Mouse (Mus musculus) MEL (cell line): ENCODE results near the gene Rnf149. TPM values are rescaled to one million over a fixed set of nuclear protein-coding genes. Genes with fewer than 3 reads are reported as not detected.

Experiments used
- DNase-seq: peaks from one replicate; pipeline ENCODE4 v3.0.0; 2011; ENCODE audit warnings: low read depth, low spot score
- H3K27ac ChIP-seq: 2 replicates; pipeline ENCODE4 v1.5.1; 2012; ENCODE audit warnings: low read depth, mild to moderate bottlenecking, control low read depth, low read length, moderate library complexity; ENCODE audit not compliant: control insufficient read depth
- H3K27me3 ChIP-seq, 2 experiments: fragments of 150-350 bp in 1 of 2; sonication (generic) in 1 of 2; 2 replicates each; pipeline ENCODE4 v1.6.1; 2012; ENCODE audit warnings: low read length in 2 of 2, mild to moderate bottlenecking in 2 of 2, improper control_type of control experiment in 1 of 2, moderate library complexity in 1 of 2; ENCODE audit not compliant: insufficient read depth in 2 of 2, control insufficient read depth in 1 of 2
- H3K36me3 ChIP-seq, 2 experiments: 2 replicates each; pipeline ENCODE4 v1.6.1; 2012 to 2014; ENCODE audit warnings: low read length in 2 of 2, improper control_type of control experiment in 1 of 2, inconsistent platforms in 1 of 2, mild to moderate bottlenecking in 1 of 2; ENCODE audit not compliant: insufficient read depth in 2 of 2, control insufficient read depth in 1 of 2
- H3K4me1 ChIP-seq, 2 experiments: fragments of 150-350 bp in 1 of 2; sonication (generic) in 1 of 2; 2 replicates each; pipeline ENCODE4 v1.6.1; 2012; ENCODE audit warnings: low read length in 2 of 2, improper control_type of control experiment in 1 of 2, mild to moderate bottlenecking in 1 of 2; ENCODE audit not compliant: insufficient read depth in 2 of 2, control insufficient read depth in 1 of 2
- H3K4me3 ChIP-seq, 2 experiments: fragments of 150-350 bp in 1 of 2; sonication (generic) in 1 of 2; 2 replicates each; pipeline ENCODE4 v1.5.1; 2012; ENCODE audit warnings: low read depth in 2 of 2, low read length in 2 of 2, mild to moderate bottlenecking in 2 of 2, moderate library complexity in 2 of 2, control low read depth in 1 of 2, improper control_type of control experiment in 1 of 2; ENCODE audit not compliant: control insufficient read depth in 1 of 2, insufficient read depth in 1 of 2
- H3K79me2 ChIP-seq: 2 replicates; pipeline ENCODE4 v1.6.1; 2012; ENCODE audit warnings: mild to moderate bottlenecking, low read length, moderate library complexity; ENCODE audit not compliant: control insufficient read depth, poor library complexity, insufficient read depth
- H3K9ac ChIP-seq: 2 replicates; pipeline ENCODE4 v1.6.1; 2012; ENCODE audit warnings: low read depth, mild to moderate bottlenecking, control low read depth, low read length, moderate library complexity; ENCODE audit not compliant: control insufficient read depth, poor library complexity, severe bottlenecking
- H3K9me3 ChIP-seq: fragments of 150-350 bp; sonication (generic); replicated peaks from 2 replicates; pipeline ENCODE4 v1.6.1; 2012; ENCODE audit warnings: mild to moderate bottlenecking, low read length, improper control_type of control experiment, moderate library complexity; ENCODE audit not compliant: insufficient read depth
- CHD1 ChIP-seq: IDR thresholded peaks from 2 replicates; pipeline ENCODE4 v1.6.1; 2012; ENCODE audit warnings: low read depth, mild to moderate bottlenecking, inconsistent platforms, low read length, improper control_type of control experiment
- ELF1 ChIP-seq: IDR thresholded peaks from 2 replicates; pipeline ENCODE4 v1.6.1; 2014; ENCODE audit warnings: low read depth, mild to moderate bottlenecking, inconsistent platforms, low read length, improper control_type of control experiment, moderate library complexity
- EP300 ChIP-seq, 2 experiments: IDR thresholded peaks; 2 replicates each; pipeline ENCODE4 v1.6.1; 2011; ENCODE audit warnings: improper control_type of control experiment in 2 of 2, low read length in 2 of 2, low read depth in 1 of 2, mild to moderate bottlenecking in 1 of 2
- ETS1 ChIP-seq: IDR thresholded peaks from 2 replicates; pipeline ENCODE4 v1.6.1; 2012; ENCODE audit warnings: low read depth, mild to moderate bottlenecking, inconsistent platforms, low read length, improper control_type of control experiment, moderate library complexity
- GABPA ChIP-seq: IDR thresholded peaks from 2 replicates; pipeline ENCODE4 v1.6.1; 2012; ENCODE audit warnings: low read depth, mild to moderate bottlenecking, inconsistent platforms, low read length, improper control_type of control experiment, moderate library complexity
- GATA1 ChIP-seq: IDR thresholded peaks from 2 replicates; pipeline ENCODE4 v1.6.1; 2011; ENCODE audit warnings: low read depth, low read length, improper control_type of control experiment
- HCFC1 ChIP-seq: IDR thresholded peaks from 2 replicates; pipeline ENCODE4 v1.6.1; 2012; ENCODE audit warnings: low read depth, mild to moderate bottlenecking, inconsistent platforms, low read length, improper control_type of control experiment, moderate library complexity
- KAT2A ChIP-seq: conservative IDR thresholded peaks from 2 replicates; pipeline ENCODE4 v1.6.1; 2012; ENCODE audit warnings: low read depth, low read length, improper control_type of control experiment, inconsistent platforms
- MAFK ChIP-seq: IDR thresholded peaks from 2 replicates; pipeline ENCODE4 v1.6.1; 2011; ENCODE audit warnings: low read depth, mild to moderate bottlenecking, low read length, improper control_type of control experiment, borderline replicate concordance
- MAX ChIP-seq: IDR thresholded peaks from 2 replicates; pipeline ENCODE4 v1.6.1; 2011; ENCODE audit warnings: low read length, improper control_type of control experiment
- MAZ ChIP-seq: IDR thresholded peaks from 2 replicates; pipeline ENCODE4 v1.6.1; 2012; ENCODE audit warnings: low read depth, mild to moderate bottlenecking, inconsistent platforms, low read length, improper control_type of control experiment
- MYC ChIP-seq: IDR thresholded peaks from 2 replicates; pipeline ENCODE4 v1.6.1; 2011; ENCODE audit warnings: low read depth, mild to moderate bottlenecking, low read length, improper control_type of control experiment, moderate library complexity
- NRF1 ChIP-seq: IDR thresholded peaks from 2 replicates; pipeline ENCODE4 v1.6.1; 2014; ENCODE audit warnings: low read depth, mild to moderate bottlenecking, inconsistent platforms, low read length, improper control_type of control experiment, moderate library complexity; ENCODE audit not compliant: poor library complexity, insufficient read depth, severe bottlenecking
- POLR2A ChIP-seq, 2 experiments: IDR thresholded peaks; 2 replicates each; pipeline ENCODE4 v1.6.1; 2011 to 2012; ENCODE audit warnings: low read length in 2 of 2, mild to moderate bottlenecking in 2 of 2, control low read depth in 1 of 2, improper control_type of control experiment in 1 of 2, low read depth in 1 of 2, moderate library complexity in 1 of 2; ENCODE audit not compliant: control insufficient read depth in 1 of 2, insufficient read depth in 1 of 2, poor library complexity in 1 of 2
- POLR2AphosphoS2 ChIP-seq: IDR thresholded peaks from 2 replicates; pipeline ENCODE4 v1.6.1; 2011; ENCODE audit warnings: low read length, improper control_type of control experiment
- POLR2AphosphoS5 ChIP-seq: IDR thresholded peaks from 2 replicates; pipeline ENCODE4 v1.6.1; 2012; ENCODE audit warnings: low read depth, borderline replicate concordance, mild to moderate bottlenecking, inconsistent platforms, low read length, moderate library complexity, mixed read lengths
- SIN3A ChIP-seq: IDR thresholded peaks from 2 replicates; pipeline ENCODE4 v1.6.1; 2012; ENCODE audit warnings: low read length, improper control_type of control experiment, inconsistent platforms
- SMC3 ChIP-seq: IDR thresholded peaks from 2 replicates; pipeline ENCODE4 v1.6.1; 2011; ENCODE audit warnings: low read depth, low read length, improper control_type of control experiment
- TAL1 ChIP-seq: IDR thresholded peaks from 2 replicates; pipeline ENCODE4 v1.6.1; 2012; ENCODE audit warnings: mild to moderate bottlenecking, inconsistent platforms, low read length, moderate library complexity, mixed read lengths
- UBTF ChIP-seq: IDR thresholded peaks from 2 replicates; pipeline ENCODE4 v1.6.1; 2012; ENCODE audit warnings: low read depth, mild to moderate bottlenecking, inconsistent platforms, low read length, improper control_type of control experiment, moderate library complexity, borderline replicate concordance; ENCODE audit not compliant: insufficient read depth
- USF1 ChIP-seq: IDR thresholded peaks from 2 replicates; pipeline ENCODE4 v1.6.1; 2014; ENCODE audit warnings: low read depth, mild to moderate bottlenecking, inconsistent platforms, low read length, improper control_type of control experiment, moderate library complexity
- ZC3H11A ChIP-seq: IDR thresholded peaks from 2 replicates; pipeline ENCODE4 v1.6.1; 2012; ENCODE audit warnings: low read depth, mild to moderate bottlenecking, inconsistent platforms, low read length, improper control_type of control experiment
- ZKSCAN1 ChIP-seq: IDR thresholded peaks from 2 replicates; pipeline ENCODE4 v1.6.1; 2012; ENCODE audit warnings: low read depth, mild to moderate bottlenecking, inconsistent platforms, low read length, improper control_type of control experiment, moderate library complexity
- ZMIZ1 ChIP-seq: IDR thresholded peaks from 2 replicates; pipeline ENCODE4 v1.6.1; 2012; ENCODE audit warnings: low read depth, mild to moderate bottlenecking, inconsistent platforms, low read length, improper control_type of control experiment, moderate library complexity
- ZNF384 ChIP-seq: IDR thresholded peaks from 2 replicates; pipeline ENCODE4 v1.6.1; 2012; ENCODE audit warnings: low read depth, mild to moderate bottlenecking, inconsistent platforms, low read length, improper control_type of control experiment
- polyA plus RNA-seq, 2 experiments: library from polyadenylated mRNA; stranded (reverse) in 1 of 2; unstranded in 1 of 2; fragments of >175 nt in 1 of 2; fragments of >200 nt in 1 of 2; gene quantifications; 2 replicates each; pipeline versions ENCODE4 v1.2.1 to v1.2.4; 2012; ENCODE audit warnings: low replicate concordance in 2 of 2, low read depth in 1 of 2; ENCODE audit not compliant: insufficient read length in 2 of 2, insufficient read depth in 1 of 2, missing spikeins in 1 of 2
- total RNA-seq: library from RNA; depleted of rRNA; stranded (reverse); fragments of 300-350 nt; gene quantifications from 2 replicates; pipeline ENCODE4 v1.2.3, GENCODE M21; 2012

Gene Rnf149
- total and polyA plus RNA-seq, 3 experiments = 37.1 to 46.4 TPM; not detected in 1

GRCm38 (mm10) chr1:39614462-39615279, 37.5 kb upstream of the Rnf149 start (continued):
- TF ChIP-seq ELF1 = 0 out of 2 replicates have a peak, but pooled peaks have one; percentile 13
- no peak for TF ChIP-seq USF1
- TF ChIP-seq ZKSCAN1 = no peak
- TF ChIP-seq MAFK = no peak

GRCm38 (mm10) chr1:39613061-39613460, 35.9 kb upstream of the Rnf149 start:
- H3K4me3 ChIP-seq = no peak overlapping the region
- H3K9me3 ChIP-seq = no peaks in the 10 kb centered on the region

GRCm38 (mm10) chr1:39612491-39612890, 35.3 kb upstream of the Rnf149 start:
- Histone ChIP-seq H3K36me3 (peaks cover 0 to 17% of the 10 kb centered on the region in 2 experiments; a peak in 2 of 4 replicates), H3K9ac (no peak overlapping the region), H3K27ac (no peak overlapping the region), H3K4me1 (peaks cover 0 to 21% of the 10 kb centered on the region in 2 experiments; a peak in 3 of 4 replicates), H3K27me3 (no peaks in the 10 kb centered on the region), H3K4me3 (no peak overlapping the region), H3K79me2 (no peaks in the 10 kb centered on the region), H3K9me3 (no peaks in the 10 kb centered on the region)
- TF ChIP-seq POLR2AphosphoS5 = no peak
- no peak for TF ChIP-seq SMC3
- no peak for TF ChIP-seq TAL1
- TF ChIP-seq USF1 = no peak
- no peak for TF ChIP-seq MAX
- TF ChIP-seq ETS1 = no peak
- no peak for TF ChIP-seq MAZ
- TF ChIP-seq ZNF384 = no peak
- TF ChIP-seq EP300 (IDR thresholded peaks at IDR 0.05; ENCODE audit: low read depth in 1 of 2, low read length in 2 of 2) = no peak
- DNase-seq = no peak

More at GRCm38 (mm10) chr1:39613061-39613460, 35.9 kb upstream of the Rnf149 start:
- Histone ChIP-seq H3K79me2 (no peaks in the 10 kb centered on the region), H3K27ac (no peak overlapping the region)
- TF ChIP-seq NRF1 (no peak), UBTF (no peak), CHD1 (no peak), ELF1 (no peak), MYC (no peak), TAL1 (no peak), HCFC1 (no peak), KAT2A (no peak), ZMIZ1 (no peak), POLR2AphosphoS2 (no peak), EP300 (IDR thresholded peaks at IDR 0.05; ENCODE audit: low read depth in 1 of 2, low read length in 2 of 2) (no peak), ZNF384 (no peak), POLR2A (IDR thresholded peaks at IDR 0.05; ENCODE audit: control insufficient read depth in 1 of 2, insufficient read depth in 1 of 2, low read depth in 1 of 2, low read length in 2 of 2, poor library complexity in 1 of 2) (no peak), SIN3A (no peak), ZC3H11A (no peak), MAX (no peak), GABPA (no peak), GATA1 (no peak)
- TF ChIP-seq, all 39 proteins: peak for 0
- Histone ChIP-seq H3K4me1 (peaks cover 0 to 21% of the 10 kb centered on the region in 2 experiments; a peak in 3 of 4 replicates), H3K27me3 (no peaks in the 10 kb centered on the region), H3K9ac (no peak overlapping the region), H3K36me3 (peaks cover 0 to 17% of the 10 kb centered on the region in 2 experiments; a peak in 2 of 4 replicates)
- DNase-seq = no peak
